Mouse (Mus musculus) neural tube, embryonic 13.5 days (tissue): ENCODE measurements at regions not wholly inside any gene's neighbourhood (a gene's known extent, or its start where the extent isn't known, plus 50 kb on each side); places are given as distances from the start of the nearest gene placed in this dataset.

Source experiments
- ATAC-seq: fragments of 200-750 bp; cut with Nextera tagmentation; 2 replicates; pipeline ENCODE4 v1.8.0; 2017; ENCODE audit warnings: low read depth, mild to moderate bottlenecking, moderate TSS enrichment, moderate library complexity
- H3K27ac ChIP-seq: fragments of 300-500 bp; sonication (generic); replicated peaks from 2 replicates; pipeline ENCODE4 v1.5.1; 2015; ENCODE audit warnings: moderate library complexity, mild to moderate bottlenecking, inconsistent platforms
- H3K27me3 ChIP-seq: fragments of 300-500 bp; sonication (generic); 2 replicates; pipeline ENCODE4 v1.6.1; 2015; ENCODE audit warnings: mild to moderate bottlenecking, inconsistent platforms
- H3K36me3 ChIP-seq: fragments of 300-500 bp; sonication (generic); 2 replicates; pipeline ENCODE4 v1.6.1; 2015; ENCODE audit warnings: mild to moderate bottlenecking, inconsistent platforms
- H3K4me1 ChIP-seq: fragments of 300-500 bp; sonication (generic); replicated peaks from 2 replicates; pipeline ENCODE4 v1.6.1; 2015; ENCODE audit warnings: inconsistent platforms
- H3K4me2 ChIP-seq: fragments of 300-500 bp; sonication (generic); 2 replicates; pipeline ENCODE4 v1.6.1; 2015; ENCODE audit warnings: inconsistent platforms, mild to moderate bottlenecking, moderate library complexity
- H3K4me3 ChIP-seq: fragments of 300-500 bp; sonication (generic); 2 replicates; pipeline ENCODE4 v1.5.1; 2015; ENCODE audit warnings: mild to moderate bottlenecking, inconsistent platforms
- H3K9ac ChIP-seq: fragments of 300-500 bp; sonication (generic); 2 replicates; pipeline ENCODE4 v1.6.1; 2015; ENCODE audit warnings: moderate library complexity, mild to moderate bottlenecking, inconsistent platforms
- H3K9me3 ChIP-seq: fragments of 300-500 bp; sonication (generic); 2 replicates; pipeline ENCODE4 v1.6.1; 2016; ENCODE audit warnings: inconsistent platforms
- WGBS: fragments of 180-500 bp; shearing (Covaris S2); methylation state at CpG from one replicate; pipeline ENCODE4 v1.1.7; 2015; 5-methylcytosine and 5-hydroxymethylcytosine counted together

GRCm38 (mm10) chr8:82623791-82624431, 150.0 kb downstream of the Zfp330 start:
- no peaks in the 10 kb centered on the region for H3K9me3 ChIP-seq

DNA sequence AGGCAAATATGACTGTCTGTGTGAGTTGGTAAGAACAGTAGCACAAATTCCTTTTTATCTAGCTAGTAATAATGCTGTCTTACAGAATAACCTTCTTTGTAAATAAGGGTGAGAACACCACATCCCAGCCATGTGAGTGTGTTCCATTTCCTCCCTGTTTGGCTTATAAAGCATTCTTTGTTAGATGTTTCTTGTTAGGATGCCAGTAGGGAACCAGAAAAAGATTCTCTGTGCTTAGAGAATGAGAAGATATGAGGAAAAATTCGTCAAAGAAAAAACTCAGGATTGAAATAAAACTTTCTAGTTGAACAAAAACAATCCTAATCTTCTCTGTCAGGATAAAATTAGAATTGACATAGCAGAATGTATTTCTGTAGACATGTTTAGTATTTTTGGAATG, 155.3 kb downstream of the Zfp330 start:
- Histone ChIP-seq H3K9ac (no peak overlapping the region), H3K27ac (no peak overlapping the region), H3K4me1 (no peaks in the 10 kb centered on the region), H3K27me3 (no peaks in the 10 kb centered on the region), H3K9me3 (no peaks in the 10 kb centered on the region), H3K4me2 (no peak overlapping the region), H3K4me3 (no peak overlapping the region), H3K36me3 (no peaks in the 10 kb centered on the region)
- ATAC-seq = no peak
- WGBS = 51% methylated on average over 1 of the region's 1 CpGs

More at GRCm38 (mm10) chr8:82623791-82624431, 150.0 kb downstream of the Zfp330 start:
- no peaks in the 10 kb centered on the region for H3K27me3 ChIP-seq
- no peak overlapping the region for H3K4me3 ChIP-seq
- no peak for ATAC-seq
- whole genome bisulfite sequencing = 87% methylated on average over 6 of the region's 6 CpGs
- H3K4me1 ChIP-seq = no peaks in the 10 kb centered on the region
- no peak overlapping the region for H3K9ac ChIP-seq
- no peaks in the 10 kb centered on the region for H3K36me3 ChIP-seq
- no peak overlapping the region for H3K27ac ChIP-seq
- no peak overlapping the region for H3K4me2 ChIP-seq

DNA sequence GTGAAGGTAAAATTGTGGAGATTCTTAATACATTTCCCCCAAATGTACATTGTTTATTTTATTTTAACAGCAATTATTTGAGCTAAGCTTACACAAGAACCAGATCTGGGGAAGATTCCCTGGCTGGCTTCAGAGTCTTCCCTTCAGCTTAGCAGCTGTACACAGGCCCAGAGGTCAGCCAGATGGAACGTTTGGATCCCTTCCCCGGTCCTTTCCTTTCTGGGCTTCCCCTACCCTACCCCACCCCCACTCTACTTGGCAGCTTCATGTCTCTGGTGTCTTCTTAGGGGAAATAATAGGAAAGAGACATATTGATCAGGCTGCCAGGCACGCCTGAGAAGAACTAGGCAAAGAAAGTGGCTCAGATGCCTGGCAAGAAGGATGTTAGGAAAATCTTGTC, 172.4 kb downstream of the Zfp330 start:
- Histone ChIP-seq H3K9ac (no peak overlapping the region), H3K36me3 (no peaks in the 10 kb centered on the region), H3K27ac (no peak overlapping the region), H3K27me3 (no peaks in the 10 kb centered on the region), H3K4me2 (no peak overlapping the region), H3K9me3 (no peaks in the 10 kb centered on the region), H3K4me1 (no peaks in the 10 kb centered on the region), H3K4me3 (no peak overlapping the region)
- 60% methylated on average over 3 of the region's 3 CpGs for WGBS
- ATAC-seq = no peak

DNA sequence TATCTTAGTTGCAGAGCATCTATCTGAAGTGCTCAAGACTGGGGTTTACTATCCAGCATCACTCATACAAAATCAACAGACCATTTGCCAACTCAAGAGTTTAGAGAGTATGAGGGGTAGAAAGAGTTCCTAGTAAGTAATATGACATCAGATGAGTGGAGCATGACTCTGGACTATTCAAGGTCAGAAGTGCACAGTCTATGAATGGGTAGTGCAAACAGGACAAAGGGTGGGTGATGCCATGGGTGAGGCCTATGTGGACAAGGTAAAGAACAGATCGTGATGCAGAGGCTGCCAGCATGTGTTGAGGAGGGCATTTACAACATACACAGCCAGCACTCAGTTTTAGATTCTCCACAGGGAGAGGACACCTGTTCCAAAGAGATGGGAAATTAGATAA, 170.4 kb upstream of the Il15 start:
- Histone ChIP-seq H3K27me3 (no peaks in the 10 kb centered on the region), H3K36me3 (no peaks in the 10 kb centered on the region), H3K9me3 (no peaks in the 10 kb centered on the region), H3K4me2 (no peak overlapping the region), H3K27ac (no peak overlapping the region), H3K9ac (no peak overlapping the region), H3K4me1 (no peaks in the 10 kb centered on the region), H3K4me3 (no peak overlapping the region)
- WGBS = 97% methylated on average over 1 of the region's 1 CpGs
- ATAC-seq = no peak

- Histone ChIP-seq H3K4me3 (no peak overlapping the region), H3K4me1 (no peaks in the 10 kb centered on the region), H3K27me3 (no peaks in the 10 kb centered on the region), H3K9me3 (no peaks in the 10 kb centered on the region), H3K9ac (no peak overlapping the region), H3K27ac (no peak overlapping the region), H3K36me3 (no peaks in the 10 kb centered on the region), H3K4me2 (no peak overlapping the region)
- no peak for ATAC-seq
Observed at GRCm38 (mm10) chr8:82538121-82538520, 135.1 kb upstream of the Il15 start.

DNA sequence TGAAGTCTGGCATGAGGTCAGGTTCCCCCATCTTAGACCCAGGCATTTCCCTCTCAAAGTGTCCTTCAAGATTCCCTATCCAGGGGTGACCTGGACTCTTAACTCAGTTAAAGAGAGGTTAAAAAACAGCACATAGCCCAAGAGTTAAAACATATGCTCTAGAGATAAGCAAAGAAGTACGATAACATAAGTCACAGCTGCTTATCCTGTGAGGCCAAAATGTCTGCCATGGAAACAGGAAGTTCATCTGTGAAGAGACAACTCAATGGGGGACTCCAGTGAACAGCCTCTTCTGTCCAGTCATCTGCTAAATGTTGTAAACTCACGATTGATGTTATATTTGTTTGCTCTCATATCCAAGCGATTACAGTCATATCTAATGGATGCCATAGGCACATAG, 126.1 kb upstream of the Il15 start:
- H3K4me1 ChIP-seq = no peaks in the 10 kb centered on the region
- H3K9ac ChIP-seq = no peak overlapping the region
- WGBS = 88% methylated on average over 3 of the region's 3 CpGs
- ATAC-seq = no peak
- no peak overlapping the region for H3K4me2 ChIP-seq
- H3K9me3 ChIP-seq = no peaks in the 10 kb centered on the region
- no peaks in the 10 kb centered on the region for H3K27me3 ChIP-seq
- H3K27ac ChIP-seq = no peak overlapping the region
- H3K36me3 ChIP-seq = no peaks in the 10 kb centered on the region
- no peak overlapping the region for H3K4me3 ChIP-seq

DNA sequence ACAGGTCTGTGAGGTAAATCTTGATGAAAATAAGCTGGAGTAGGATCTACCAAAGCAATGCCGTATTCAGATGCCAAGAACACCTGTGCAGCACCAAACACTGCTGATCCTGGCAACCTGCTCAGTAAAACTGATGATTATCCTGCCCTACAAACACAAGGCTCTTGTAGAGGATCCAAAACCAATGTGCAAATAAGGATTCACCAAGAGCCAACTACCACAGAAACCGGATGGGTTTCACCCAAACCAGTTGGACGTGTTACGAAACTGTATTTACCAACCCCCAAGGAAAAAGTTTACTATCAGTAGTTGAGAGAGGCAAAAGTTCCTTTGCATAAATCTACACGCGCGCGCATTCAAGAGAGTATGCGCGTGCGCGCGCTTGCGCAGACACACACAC, 120.8 kb upstream of the Il15 start:
- WGBS = 95% methylated on average over 14 of the region's 14 CpGs
- Histone ChIP-seq H3K9ac (no peak overlapping the region), H3K4me3 (no peak overlapping the region), H3K4me2 (no peak overlapping the region), H3K9me3 (no peaks in the 10 kb centered on the region), H3K36me3 (no peaks in the 10 kb centered on the region), H3K4me1 (no peaks in the 10 kb centered on the region), H3K27ac (no peak overlapping the region), H3K27me3 (no peaks in the 10 kb centered on the region)
- ATAC-seq = no peak

DNA sequence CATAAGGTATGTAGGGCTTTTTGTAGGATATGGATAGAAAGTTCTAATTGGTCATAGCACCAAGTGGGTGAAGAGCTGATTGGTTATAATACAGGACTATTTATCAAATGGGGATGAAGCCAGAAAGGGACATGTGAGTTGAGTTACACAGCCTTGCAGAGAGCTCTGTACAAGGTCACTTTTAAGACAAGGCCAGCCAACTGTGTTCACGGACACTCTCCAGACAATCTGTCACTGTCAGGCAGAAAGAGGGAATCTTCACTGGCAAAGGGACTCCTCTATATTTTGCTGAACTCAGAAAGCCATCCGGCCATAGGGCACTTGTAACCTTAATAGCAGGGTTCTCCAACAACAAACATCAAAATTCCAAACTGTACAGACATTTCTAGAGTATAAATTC, 95.5 kb upstream of the Il15 start:
- Histone ChIP-seq H3K9me3 (no peaks in the 10 kb centered on the region), H3K27ac (no peak overlapping the region), H3K4me2 (no peak overlapping the region), H3K36me3 (no peaks in the 10 kb centered on the region), H3K9ac (no peak overlapping the region), H3K4me1 (no peaks in the 10 kb centered on the region), H3K27me3 (no peaks in the 10 kb centered on the region), H3K4me3 (no peak overlapping the region)
- ATAC-seq = no peak
- WGBS = 74% methylated on average over 2 of the region's 2 CpGs

- Histone ChIP-seq H3K9me3 (no peaks in the 10 kb centered on the region), H3K4me3 (no peak overlapping the region), H3K4me2 (no peak overlapping the region), H3K27ac (no peak overlapping the region), H3K4me1 (no peaks in the 10 kb centered on the region; the same call in 1 of the 2 replicates), H3K36me3 (no peaks in the 10 kb centered on the region), H3K9ac (no peak overlapping the region), H3K27me3 (no peaks in the 10 kb centered on the region)
- no peak for ATAC-seq
- 24% methylated on average over 5 of the region's 5 CpGs for WGBS
Observed at GRCm38 (mm10) chr8:82477856-82478255, 74.8 kb upstream of the Il15 start.

- no peaks in the 10 kb centered on the region for H3K27me3 ChIP-seq
- no peaks in the 10 kb centered on the region for H3K9me3 ChIP-seq
- H3K9ac ChIP-seq = no peak overlapping the region
- H3K4me1 ChIP-seq = no peaks in the 10 kb centered on the region; the same call in 1 of the 2 replicates
- no peak overlapping the region for H3K4me3 ChIP-seq
- no peak overlapping the region for H3K27ac ChIP-seq
- ATAC-seq = no peak
- WGBS = 56% methylated on average over 2 of the region's 2 CpGs
- H3K36me3 ChIP-seq = no peaks in the 10 kb centered on the region
- no peak overlapping the region for H3K4me2 ChIP-seq
Observed at GRCm38 (mm10) chr8:82477426-82477769, 74.4 kb upstream of the Il15 start.

DNA sequence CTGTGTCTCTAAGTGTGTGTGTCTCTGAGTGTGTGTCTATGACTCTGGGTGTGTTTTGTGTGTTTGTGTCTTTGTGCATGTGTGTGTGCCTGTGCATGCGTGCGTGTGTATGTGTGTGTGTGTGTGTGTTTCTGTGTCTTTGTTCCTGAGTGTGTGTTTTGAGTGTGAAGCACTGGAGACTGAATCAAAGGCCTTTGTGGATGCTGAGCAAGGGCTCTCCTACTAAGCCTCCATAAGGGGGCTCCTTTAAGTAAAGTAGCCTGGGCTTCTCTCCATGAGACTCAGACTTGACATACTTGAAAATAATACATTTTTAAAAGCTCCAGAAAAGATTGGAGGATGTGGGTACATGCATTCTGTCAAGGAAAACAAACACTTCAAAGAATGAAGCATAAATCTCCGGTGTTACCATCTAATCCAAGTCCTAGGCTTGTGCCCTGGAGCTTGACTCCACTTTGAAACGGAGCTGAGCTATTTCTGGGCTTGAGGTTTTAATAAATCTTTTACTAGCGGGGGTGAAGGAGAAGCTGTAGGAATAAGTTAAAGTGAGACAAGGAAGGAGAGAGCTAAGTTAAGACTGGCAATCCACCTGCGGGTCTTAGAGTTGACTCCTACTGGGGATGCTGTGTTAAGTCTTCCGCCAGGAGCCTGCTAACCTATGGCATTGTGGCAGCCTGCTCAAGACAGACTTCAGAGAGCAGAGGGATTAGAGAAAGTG, 73.8 kb upstream of the Il15 start:
- no peak for ATAC-seq
- 77% methylated on average over 7 of the region's 7 CpGs for WGBS
- Histone ChIP-seq H3K4me3 (no peak overlapping the region), H3K9me3 (no peaks in the 10 kb centered on the region), H3K4me2 (no peak overlapping the region), H3K27ac (no peak overlapping the region), H3K9ac (no peak overlapping the region), H3K36me3 (no peaks in the 10 kb centered on the region), H3K27me3 (no peaks in the 10 kb centered on the region), H3K4me1 (no peaks in the 10 kb centered on the region; the same call in 1 of the 2 replicates)

DNA sequence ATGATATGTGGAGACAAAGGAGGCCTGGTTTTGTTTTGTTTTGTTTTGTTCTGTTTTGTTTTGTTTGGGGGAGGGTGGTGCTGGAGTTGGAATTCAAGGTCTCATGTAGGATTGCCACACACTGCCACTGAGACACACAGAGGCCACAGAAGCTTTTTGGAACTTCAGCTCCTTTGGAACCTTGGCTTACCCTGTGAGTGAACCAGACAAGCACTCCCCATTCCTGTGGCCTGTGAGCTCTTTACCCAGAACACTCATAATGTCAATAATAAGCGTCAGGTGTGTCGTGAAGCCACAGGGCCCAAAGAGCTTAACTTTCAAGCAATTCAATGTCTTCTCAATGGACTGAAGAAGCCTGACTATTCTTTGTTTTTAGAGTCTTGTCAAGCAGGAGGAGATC, 70.2 kb upstream of the Il15 start:
- Histone ChIP-seq H3K9ac (no peak overlapping the region), H3K9me3 (no peaks in the 10 kb centered on the region), H3K4me1 (no peaks in the 10 kb centered on the region; the same call in 1 of the 2 replicates), H3K36me3 (no peaks in the 10 kb centered on the region), H3K4me3 (no peak overlapping the region), H3K4me2 (no peak overlapping the region), H3K27me3 (no peaks in the 10 kb centered on the region), H3K27ac (no peak overlapping the region)
- WGBS = 89% methylated on average over 2 of the region's 2 CpGs
- no peak for ATAC-seq

- H3K4me3 ChIP-seq = no peak overlapping the region
Observed at GRCm38 (mm10) chr8:82471825-82472224, 68.8 kb upstream of the Il15 start.

More at GRCm38 (mm10) chr8:82471825-82472224, 68.8 kb upstream of the Il15 start:
- no peak for ATAC-seq
- Histone ChIP-seq H3K9ac (no peak overlapping the region), H3K9me3 (no peaks in the 10 kb centered on the region), H3K4me2 (no peak overlapping the region), H3K36me3 (no peaks in the 10 kb centered on the region), H3K4me1 (no peaks in the 10 kb centered on the region), H3K27ac (no peak overlapping the region), H3K27me3 (no peaks in the 10 kb centered on the region)
- WGBS = no CpG with 5 or more reads among the region's 1 CpGs
